Mouse (Mus musculus): Measurements from ENCODE around the gene Pax6.

- TF ChIP-seq CTCF (IDR thresholded peaks at IDR 0.05; ENCODE audit: low read depth, low read length) (no peak), GATA1 (IDR thresholded peaks at IDR 0.05; ENCODE audit: borderline replicate concordance, low read length) (no peak), TAL1 (conservative IDR thresholded peaks at IDR 0.05; ENCODE audit: low read depth, low read length) (no peak), POLR2AphosphoS5 (IDR thresholded peaks at IDR 0.05; ENCODE audit: insufficient replicate concordance, low read depth, low read length) (no peak)
Measured at GRCm38 (mm10) chr2:105710511-105710910, 41.8 kb downstream of the Pax6 start.

All from G1E (cell line).